Mouse (Mus musculus): Measurements from ENCODE around the gene Gusb. TPM values are rescaled to one million over a fixed set of nuclear protein-coding genes. Genes with fewer than 3 reads are reported as not detected.

Gusb gene
- 39.9 and 46.2 TPM in 2 replicates for polyA plus RNA-seq (2012; rRNA removed)

DNA sequence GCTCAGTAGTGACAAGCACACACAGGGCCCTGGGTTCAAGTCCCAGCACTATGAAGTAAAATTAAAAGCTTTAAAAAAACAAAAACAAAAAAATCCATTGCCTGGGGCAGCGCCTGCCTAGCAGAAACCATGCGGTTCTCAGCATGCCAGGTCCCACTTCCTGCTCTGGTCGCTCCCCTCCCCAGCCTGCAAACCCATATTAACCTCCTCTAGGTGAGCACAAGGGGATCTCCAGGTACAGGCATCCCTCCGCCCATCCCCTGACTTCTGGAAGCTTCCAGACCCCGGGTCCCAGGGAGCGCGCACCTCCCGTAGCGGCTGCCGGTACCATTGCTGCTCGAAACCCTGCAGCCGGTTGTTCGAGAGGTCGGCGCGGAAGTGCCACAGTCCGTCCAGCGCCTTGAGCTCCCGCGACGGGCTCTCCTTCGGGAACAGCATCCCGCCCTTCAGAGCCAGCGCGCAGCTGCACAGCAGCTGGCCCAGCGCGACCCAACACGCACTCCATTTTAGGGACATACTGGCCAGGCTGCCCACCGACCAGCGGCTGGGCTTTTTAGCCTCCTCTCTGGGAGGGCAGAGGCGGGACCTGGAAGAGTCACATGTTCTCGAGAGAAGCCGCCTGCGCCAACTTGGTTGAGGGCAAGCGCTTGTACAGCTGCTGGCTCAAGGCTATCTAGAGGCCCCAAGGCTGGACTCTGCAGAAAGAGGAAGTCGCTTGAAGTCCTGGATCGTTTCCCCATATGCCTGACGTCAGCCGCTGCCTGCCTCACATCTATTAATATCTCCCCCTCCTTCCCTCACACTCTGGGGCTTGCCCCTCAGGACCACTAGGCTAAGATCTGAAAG, at the start of gene Gusb:
Gusb (minus strand) TSS at position 749 of the 846 bp plus-strand sequence.
- Histone ChIP-seq H3K27me3 (ENCODE audit: control insufficient read depth, insufficient read depth, low read length) (no peaks in the 10 kb centered on the region), H3K4me1 (ENCODE audit: control insufficient read depth, insufficient read depth, insufficient read length) (peaks cover 8% of the 10 kb centered on the region; the same call in 1 of the 2 replicates), H3K27ac (ENCODE audit: insufficient read depth, low read length) (peak within 1 kb of the TSS; percentile 91), H3K36me3 (ENCODE audit: control insufficient read depth, insufficient read depth, low read length) (peaks cover 5% of the 10 kb centered on the region), H3K4me3 (ENCODE audit: extremely low read depth, insufficient read depth, insufficient read length) (peak within 1 kb of the TSS; percentile 99)
- TF ChIP-seq CTCF (IDR thresholded peaks at IDR 0.05; ENCODE audit: extremely low read depth, insufficient read depth, insufficient read length, insufficient replicate concordance) (no peak), POLR2A (IDR thresholded peaks at IDR 0.05; ENCODE audit: low read depth, low read length) (peak; percentile 72)
- under 1% methylated on average over 39 of the region's 39 CpGs for WGBS
- peak; percentile 54 to 74 for DNase-seq (ENCODE audit: low read depth in 1 of 2, low spot score in 2 of 2)

DNA sequence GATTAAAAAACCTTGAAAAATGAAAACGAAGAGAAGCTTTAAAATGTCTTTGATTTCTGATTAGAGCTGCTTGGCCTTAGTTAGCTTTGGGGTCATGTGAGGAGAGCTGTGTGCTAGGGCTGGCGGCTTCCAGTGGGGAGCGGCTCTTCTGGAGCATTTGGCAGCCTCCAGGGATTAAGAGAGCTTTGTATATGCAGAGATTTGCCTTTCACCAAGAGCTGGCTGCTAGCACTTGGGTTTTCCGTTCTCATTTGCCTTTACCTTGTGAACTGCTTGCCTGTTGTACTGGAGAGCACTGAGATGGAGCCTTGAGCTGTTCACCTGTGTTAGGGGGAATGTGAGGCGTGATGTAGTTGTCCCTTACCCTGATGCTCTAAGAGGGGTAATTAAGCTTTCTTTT, 49.7 kb upstream of the Gusb start:
- Histone ChIP-seq H3K27ac (ENCODE audit: insufficient read depth, low read length) (no peak overlapping the region), H3K36me3 (ENCODE audit: control insufficient read depth, insufficient read depth, low read length) (peaks cover 16% of the 10 kb centered on the region), H3K4me3 (ENCODE audit: extremely low read depth, insufficient read depth, insufficient read length) (no peak overlapping the region), H3K4me1 (ENCODE audit: control insufficient read depth, insufficient read depth, insufficient read length) (no peaks in the 10 kb centered on the region; the same call in 1 of the 2 replicates), H3K27me3 (ENCODE audit: control insufficient read depth, insufficient read depth, low read length) (no peaks in the 10 kb centered on the region)
- WGBS, result 94% methylated on average over 5 of the region's 5 CpGs
- DNase-seq (ENCODE audit: low read depth in 1 of 2, low spot score in 2 of 2), result no peak
- TF ChIP-seq POLR2A (IDR thresholded peaks at IDR 0.05; ENCODE audit: low read depth, low read length) (no peak), CTCF (IDR thresholded peaks at IDR 0.05; ENCODE audit: extremely low read depth, insufficient read depth, insufficient read length, insufficient replicate concordance) (no peak)

GRCm38 (mm10) chr5:130051073-130051860, 48.4 kb upstream of the Gusb start:
- Histone ChIP-seq H3K36me3 (ENCODE audit: control insufficient read depth, insufficient read depth, low read length) (peaks cover 26% of the 10 kb centered on the region), H3K4me3 (ENCODE audit: extremely low read depth, insufficient read depth, insufficient read length) (no peak overlapping the region), H3K4me1 (ENCODE audit: control insufficient read depth, insufficient read depth, insufficient read length) (no peaks in the 10 kb centered on the region; the same call in 1 of the 2 replicates), H3K27me3 (ENCODE audit: control insufficient read depth, insufficient read depth, low read length) (no peaks in the 10 kb centered on the region), H3K27ac (ENCODE audit: insufficient read depth, low read length) (no peak overlapping the region)
- 93% methylated on average over 15 of the region's 15 CpGs for WGBS
- no peak for TF ChIP-seq CTCF (IDR thresholded peaks at IDR 0.05; ENCODE audit: extremely low read depth, insufficient read depth, insufficient read length, insufficient replicate concordance)
- DNase-seq (ENCODE audit: low read depth in 1 of 2, low spot score in 2 of 2), result no peak

DNA sequence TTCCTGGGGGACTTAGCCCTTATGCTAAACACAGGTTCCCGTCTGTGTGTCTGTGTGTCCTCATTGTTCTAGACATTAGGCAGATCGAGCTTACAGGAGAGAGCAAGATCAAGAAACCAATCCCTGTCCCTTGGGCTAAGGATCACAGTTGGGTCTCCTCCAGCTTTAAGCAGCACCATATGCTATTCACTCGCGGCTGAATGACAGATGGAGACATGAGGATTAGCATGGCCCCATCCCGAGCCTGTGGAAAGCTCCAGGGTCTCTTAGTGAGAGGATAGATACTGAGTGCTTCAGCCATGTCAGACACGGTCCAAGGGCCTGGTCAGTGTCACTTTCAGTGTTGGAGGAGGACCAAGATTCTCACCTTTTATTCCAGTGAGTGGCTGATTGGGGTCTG, 47.6 kb upstream of the Gusb start:
- Histone ChIP-seq H3K36me3 (ENCODE audit: control insufficient read depth, insufficient read depth, low read length) (peaks cover 28% of the 10 kb centered on the region), H3K4me3 (ENCODE audit: extremely low read depth, insufficient read depth, insufficient read length) (no peak overlapping the region), H3K4me1 (ENCODE audit: control insufficient read depth, insufficient read depth, insufficient read length) (no peaks in the 10 kb centered on the region; the same call in 1 of the 2 replicates), H3K27ac (ENCODE audit: insufficient read depth, low read length) (no peak overlapping the region), H3K27me3 (ENCODE audit: control insufficient read depth, insufficient read depth, low read length) (no peaks in the 10 kb centered on the region)
- 90% methylated on average over 6 of the region's 6 CpGs for WGBS
- DNase-seq (ENCODE audit: low read depth in 1 of 2, low spot score in 2 of 2), result no peak
- no peak for TF ChIP-seq CTCF (IDR thresholded peaks at IDR 0.05; ENCODE audit: extremely low read depth, insufficient read depth, insufficient read length, insufficient replicate concordance)
- TF ChIP-seq POLR2A (IDR thresholded peaks at IDR 0.05; ENCODE audit: low read depth, low read length), result no peak

GRCm38 (mm10) chr5:130048786-130049520, 46.1 kb upstream of the Gusb start:
- peaks cover 30% of the 10 kb centered on the region for H3K36me3 ChIP-seq (ENCODE audit: control insufficient read depth, insufficient read depth, low read length)
- no peak for DNase-seq (ENCODE audit: low read depth in 1 of 2, low spot score in 2 of 2)
- H3K27ac ChIP-seq (ENCODE audit: insufficient read depth, low read length), result peak overlapping the region; percentile 35
- WGBS, result 86% methylated on average over 15 of the region's 15 CpGs
- H3K4me1 ChIP-seq (ENCODE audit: control insufficient read depth, insufficient read depth, insufficient read length), result no peaks in the 10 kb centered on the region; the same call in 1 of the 2 replicates
- no peak overlapping the region for H3K4me3 ChIP-seq (ENCODE audit: extremely low read depth, insufficient read depth, insufficient read length)
- no peaks in the 10 kb centered on the region for H3K27me3 ChIP-seq (ENCODE audit: control insufficient read depth, insufficient read depth, low read length)
- TF ChIP-seq POLR2A (IDR thresholded peaks at IDR 0.05; ENCODE audit: low read depth, low read length) (no peak), CTCF (IDR thresholded peaks at IDR 0.05; ENCODE audit: extremely low read depth, insufficient read depth, insufficient read length, insufficient replicate concordance) (no peak)

DNA sequence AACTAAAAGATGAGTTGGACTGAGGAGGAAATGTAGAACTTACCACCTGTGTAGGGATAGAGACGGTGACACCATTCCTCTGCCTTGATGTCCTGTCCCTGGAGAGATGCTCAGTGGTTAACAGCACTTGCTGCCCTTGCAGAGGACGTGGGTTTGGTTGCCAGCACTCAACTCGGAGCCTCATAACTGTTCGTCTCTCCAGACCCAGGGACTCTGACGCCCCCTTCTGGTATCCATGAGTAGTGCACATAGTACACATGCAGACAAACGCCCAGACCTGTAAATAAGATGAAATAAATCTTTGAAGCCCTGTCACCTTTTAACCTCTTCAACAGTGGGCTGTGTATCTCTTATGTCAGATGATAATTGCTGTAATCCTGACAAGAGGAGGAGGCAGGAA, 44.2 kb upstream of the Gusb start:
- DNase-seq (ENCODE audit: low read depth in 1 of 2, low spot score in 2 of 2), result no peak
- Histone ChIP-seq H3K4me1 (ENCODE audit: control insufficient read depth, insufficient read depth, insufficient read length) (no peaks in the 10 kb centered on the region; the same call in 1 of the 2 replicates), H3K4me3 (ENCODE audit: extremely low read depth, insufficient read depth, insufficient read length) (no peak overlapping the region), H3K27ac (ENCODE audit: insufficient read depth, low read length) (no peak overlapping the region), H3K36me3 (ENCODE audit: control insufficient read depth, insufficient read depth, low read length) (peaks cover 39% of the 10 kb centered on the region), H3K27me3 (ENCODE audit: control insufficient read depth, insufficient read depth, low read length) (no peaks in the 10 kb centered on the region)
- TF ChIP-seq POLR2A (IDR thresholded peaks at IDR 0.05; ENCODE audit: low read depth, low read length) (no peak), CTCF (IDR thresholded peaks at IDR 0.05; ENCODE audit: extremely low read depth, insufficient read depth, insufficient read length, insufficient replicate concordance) (peak; percentile 18; the same call in 1 of the 2 replicates)
- 81% methylated on average over 6 of the region's 6 CpGs for WGBS

Data from spleen, adult 2 months (tissue).